Mouse (Mus musculus) embryonic facial prominence, embryonic 11.5 days (tissue): ENCODE results near the gene Apobec2. TPM values are rescaled to one million over a fixed set of nuclear protein-coding genes. Genes with fewer than 3 reads are reported as not detected.

ENCODE experiments used
- ATAC-seq: fragments of 200-750 bp; cut with Nextera tagmentation; replicated peaks from 2 replicates; pipeline ENCODE4 v1.8.0; 2017; ENCODE audit warnings: low read depth; ENCODE audit not compliant: insufficient number of reproducible peaks, low FRiP score, low TSS enrichment
- DNase-seq: peaks from one replicate; pipeline ENCODE4 v3.0.0-alpha.2; 2015; ENCODE audit warnings: low spot score
- H3K27ac ChIP-seq: fragments of 300-500 bp; sonication (generic); replicated peaks from 2 replicates; pipeline ENCODE4 v1.5.1; 2014; ENCODE audit warnings: mild to moderate bottlenecking, low read depth, low read length, control low read depth
- H3K27me3 ChIP-seq: fragments of 300-500 bp; sonication (generic); 2 replicates; pipeline ENCODE4 v1.6.1; 2014; ENCODE audit warnings: mild to moderate bottlenecking, low read length, moderate library complexity, mixed read lengths; ENCODE audit not compliant: control insufficient read depth, insufficient read depth
- H3K36me3 ChIP-seq: fragments of 300-500 bp; sonication (generic); replicated peaks from 2 replicates; pipeline ENCODE4 v1.6.1; 2014; ENCODE audit warnings: low read depth, mild to moderate bottlenecking, low read length, moderate library complexity, mixed read lengths; ENCODE audit not compliant: control insufficient read depth, insufficient read depth
- H3K4me1 ChIP-seq: fragments of 300-500 bp; sonication (generic); 2 replicates; pipeline ENCODE4 v1.6.1; 2014; ENCODE audit warnings: low read length, mixed read lengths; ENCODE audit not compliant: control insufficient read depth, insufficient read depth
- H3K4me2 ChIP-seq: fragments of 300-500 bp; sonication (generic); 2 replicates; pipeline ENCODE4 v1.6.1; 2014; ENCODE audit warnings: low read depth, mild to moderate bottlenecking, control low read depth, low read length, moderate library complexity
- H3K4me3 ChIP-seq: fragments of 300-500 bp; sonication (generic); 2 replicates; pipeline ENCODE4 v1.5.1; 2014; ENCODE audit warnings: low read depth, low read length, control low read depth
- H3K9ac ChIP-seq: fragments of 300-500 bp; sonication (generic); replicated peaks from 2 replicates; pipeline ENCODE4 v1.6.1; 2014; ENCODE audit warnings: mild to moderate bottlenecking, control low read depth, low read length
- H3K9me3 ChIP-seq: fragments of 300-500 bp; sonication (generic); replicated peaks from 2 replicates; pipeline ENCODE4 v1.6.1; 2016; ENCODE audit warnings: mild to moderate bottlenecking, low read length, inconsistent platforms, mixed read lengths; ENCODE audit not compliant: control insufficient read depth
- WGBS: fragments of 180-500 bp; shearing (Covaris S2); extraction: QIAGEN DNeasy Blood & Tissue Kit; methylation state at CpG from one replicate; pipeline ENCODE4 v1.1.7; 2014; 5-methylcytosine and 5-hydroxymethylcytosine counted together
- polyA plus RNA-seq: library from polyadenylated mRNA; unstranded; fragments of >200 nt; fragmentation: Nextera tagmentation; extraction: Ambion mirVana; gene quantifications from 2 replicates; pipeline ENCODE4 v1.2.1, GENCODE M21; 2014

Apobec2 gene
- polyA plus RNA-seq, 1 experiment from 2014 or later: 2.0 TPM

- Histone ChIP-seq H3K9ac (no peak overlapping the region), H3K27me3 (no peaks in the 10 kb centered on the region), H3K36me3 (no peaks in the 10 kb centered on the region), H3K4me1 (no peaks in the 10 kb centered on the region), H3K27ac (no peak overlapping the region), H3K4me3 (no peak overlapping the region), H3K9me3 (no peaks in the 10 kb centered on the region), H3K4me2 (no peak overlapping the region)
- 96% methylated on average over 1 of the region's 1 CpGs for WGBS
- ATAC-seq (no peak), DNase-seq (no peak)
Observed at GRCm38 (mm10) chr17:48376102-48376501, 56.6 kb downstream of the Apobec2 start.

GRCm38 (mm10) chr17:48372987-48373386 is 59.7 kb downstream of the Apobec2 start:
- 56% methylated on average over 8 of the region's 8 CpGs for WGBS
- H3K4me3 ChIP-seq: no peak overlapping the region

GRCm38 (mm10) chr17:48371621-48372020 is 61.1 kb downstream of the Apobec2 start:
- no peak overlapping the region for H3K27ac ChIP-seq
- H3K4me1 ChIP-seq: no peaks in the 10 kb centered on the region
- ATAC-seq (no peak), DNase-seq (no peak)
- no peaks in the 10 kb centered on the region for H3K36me3 ChIP-seq
- H3K9ac ChIP-seq: no peak overlapping the region
- no peak overlapping the region for H3K4me3 ChIP-seq
- H3K9me3 ChIP-seq: no peaks in the 10 kb centered on the region
- no peaks in the 10 kb centered on the region for H3K27me3 ChIP-seq
- H3K4me2 ChIP-seq: no peak overlapping the region

More at GRCm38 (mm10) chr17:48372987-48373386, 59.7 kb downstream of the Apobec2 start:
- Histone ChIP-seq H3K4me2 (no peak overlapping the region), H3K4me1 (no peaks in the 10 kb centered on the region), H3K9ac (no peak overlapping the region), H3K27ac (no peak overlapping the region), H3K36me3 (no peaks in the 10 kb centered on the region), H3K9me3 (no peaks in the 10 kb centered on the region), H3K27me3 (no peaks in the 10 kb centered on the region)
- no peak for DNase-seq
- no peak for ATAC-seq

Other genes starting within 250 kb of the Apobec2 start
- gene Trem1, start 200.2 kb downstream of the Apobec2 start, polyA plus RNA-seq: 0.07 and 0.11 TPM in 2 replicates
- gene Trem3, start 185.2 kb downstream of the Apobec2 start, polyA plus RNA-seq: 0.21 TPM in 1 of 2 replicates, not detected in the other
- not detected in 2 replicates for gene Treml4, start 168.6 kb downstream of the Apobec2 start, polyA plus RNA-seq
- 0.10 and 0.15 TPM in 2 replicates for gene Treml2, start 133.4 kb downstream of the Apobec2 start, polyA plus RNA-seq
- gene B430306N03Rik, start 116.8 kb downstream of the Apobec2 start, polyA plus RNA-seq: not detected in 2 replicates
- gene Trem2, start 86.5 kb downstream of the Apobec2 start, polyA plus RNA-seq: 1.9 and 2.6 TPM in 2 replicates
- 2.5 and 3.0 TPM in 2 replicates for gene Treml1, start 73.0 kb downstream of the Apobec2 start, polyA plus RNA-seq
- 23.0 and 26.5 TPM in 2 replicates for gene Nfya, start 23.0 kb downstream of the Apobec2 start, polyA plus RNA-seq
- gene Oard1, start 22.9 kb downstream of the Apobec2 start, polyA plus RNA-seq: 76.5 and 79.7 TPM in 2 replicates
- gene Tspo2, start 18.6 kb upstream of the Apobec2 start, polyA plus RNA-seq: 0.28 and 0.52 TPM in 2 replicates
- gene Unc5cl, start 22.0 kb upstream of the Apobec2 start, polyA plus RNA-seq: 0.26 and 0.34 TPM in 2 replicates